In the genomic region with DNA sequence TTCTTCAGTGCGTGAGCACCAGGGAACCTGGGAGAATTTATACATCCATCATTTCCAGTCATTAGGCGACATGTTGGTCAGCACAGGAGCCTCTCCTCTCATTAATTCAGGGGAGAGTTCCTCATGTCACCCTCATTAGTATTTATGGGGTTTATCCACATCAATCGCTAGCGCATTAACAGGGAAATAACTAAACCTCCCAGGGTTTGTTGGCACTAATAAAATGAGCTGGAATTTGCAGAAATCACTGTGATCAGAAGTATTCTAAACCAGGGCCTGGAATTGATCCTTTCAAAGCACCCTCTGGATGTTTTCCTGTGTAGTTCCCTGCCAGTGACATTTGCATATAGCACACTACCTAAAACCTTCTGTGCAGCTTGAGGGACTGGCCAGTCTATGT, we compare ENCODE assay signal across 22 mouse cellular contexts.
"Had no signal": no experiment of that assay in that cellular context is flagged by ENCODE, and none has a peak within 500 bp of the region (broad histone marks: within the 10 kb centered on the region; RNA-seq: fewer than 3 reads in every experiment).

No protein-coding gene starts in this region.

- H3K4me1 ChIP-seq: liver, embryonic 12.5 days; liver, embryonic 15.5 days; lung, embryonic 15.5 days; megakaryocyte, embryonic 14.5 days; midbrain, embryonic 10.5 days had no signal

- H3K27ac ChIP-seq: left cerebral cortex, adult 2 months; limb, embryonic 13.5 days; liver, embryonic 12.5 days; liver, embryonic 15.5 days; lung, embryonic 15.5 days; midbrain, embryonic 10.5 days; neural tube, embryonic 12.5 days had no signal

- ATAC-seq: intestine, postnatal 0 days; liver, embryonic 12.5 days had no signal

- H3K27me3 ChIP-seq: liver, embryonic 12.5 days; liver, embryonic 15.5 days; lung, embryonic 15.5 days; megakaryocyte, embryonic 14.5 days; neural tube, embryonic 12.5 days had no signal

- H3K4me3 ChIP-seq: left cerebral cortex, adult 2 months; limb, embryonic 13.5 days; liver, embryonic 12.5 days; liver, embryonic 15.5 days; lung, embryonic 15.5 days; megakaryocyte, embryonic 14.5 days; midbrain, embryonic 10.5 days; neural tube, embryonic 12.5 days had no signal

- H3K36me3 ChIP-seq: limb, embryonic 13.5 days; liver, embryonic 12.5 days; liver, embryonic 15.5 days; lung, embryonic 15.5 days; midbrain, embryonic 10.5 days; neural tube, embryonic 12.5 days had no signal

- H3K4me2 ChIP-seq: limb, embryonic 13.5 days; liver, embryonic 12.5 days; liver, embryonic 15.5 days; lung, embryonic 15.5 days; neural tube, embryonic 12.5 days had no signal

- H3K9ac ChIP-seq: limb, embryonic 13.5 days; liver, embryonic 12.5 days; liver, embryonic 15.5 days; lung, embryonic 15.5 days; neural tube, embryonic 12.5 days had no signal

- H3K9me3 ChIP-seq: limb, embryonic 13.5 days; liver, embryonic 12.5 days; liver, embryonic 15.5 days; lung, embryonic 15.5 days; midbrain, embryonic 10.5 days; neural tube, embryonic 12.5 days had no signal

- DNase-seq: kidney, adult 2 months; kidney, postnatal 10 days; kidney, postnatal 36 days; layer of hippocampus, postnatal 36 days; liver; lung, adult 18-20 months; lung, postnatal 10 days; lung, postnatal 36 days; retina, postnatal 1 day; right cerebral cortex, postnatal 25 days; spleen, adult 18-20 months; thymus, adult 18-20 months; thymus, postnatal 36 days had no signal
